ENCODE assay signal across 18 mouse cellular contexts in genomic region chr10:21024226-21024625, GRCm38 (mm10).
DNase-seq lines count a peak whose midpoint lies in the region; TF ChIP-seq lines count a peak whose summit lies in the region.
"Had no signal": no experiment of that assay in that cellular context is flagged by ENCODE, and none has a peak within 500 bp of the region (broad histone marks: within the 10 kb centered on the region; RNA-seq: fewer than 3 reads in every experiment).

No protein-coding gene starts in this region.

- no peak for DNase-seq in MEL (ENCODE audit: low read depth, low spot score)
- peak; percentile 16 for DNase-seq in retina, embryonic 14.5 days (ENCODE audit: low spot score)
- DNase-seq in retina, postnatal 7 days (ENCODE audit: low read depth, low spot score): peak; percentile 2
- no peak for DNase-seq in frontal cortex, adult 2 months (ENCODE audit: extremely low spot score in 1 of 2, low spot score in 1 of 2)
- DNase-seq in adrenal gland, postnatal 25 days: no peak
- DNase-seq: adrenal gland, adult 8-10 months; adrenal gland, postnatal 14 days; B cell, adult 2 months; cerebellum, adult 11 months; cerebellum, adult 18-20 months; cerebellum, adult 9-10 months; cerebellum, postnatal 10 days; cerebellum, postnatal 25 days had no signal

- H3K9me3 ChIP-seq in MEL (replicated peaks; ENCODE audit: insufficient read depth, low read length): no peaks in the 10 kb centered on the region
- H3K9me3 ChIP-seq: embryonic facial prominence, embryonic 10.5 days; embryonic facial prominence, embryonic 12.5 days; G1E had no signal

- H3K36me3 ChIP-seq in MEL (ENCODE audit: control insufficient read depth in 1 of 2, insufficient read depth in 2 of 2, low read length in 2 of 2): peaks cover 0 to 51% of the 10 kb centered on the region in 2 experiments; a peak in 2 of 4 replicates
- H3K36me3 ChIP-seq: embryonic facial prominence, embryonic 10.5 days; embryonic facial prominence, embryonic 12.5 days had no signal

- H3K9ac ChIP-seq in MEL (ENCODE audit: control insufficient read depth, low read depth, low read length, poor library complexity, severe bottlenecking): peak overlapping the region; percentile 14; the same call in 1 of the 2 replicates
- H3K9ac ChIP-seq: embryonic facial prominence, embryonic 12.5 days had no signal

- no peaks in the 10 kb centered on the region; the same call in 1 of the 2 replicates for H3K79me2 ChIP-seq in MEL (ENCODE audit: control insufficient read depth, insufficient read depth, low read length, poor library complexity)

- no peak for TF ChIP-seq POLR2A in MEL (IDR thresholded peaks at IDR 0.05; ENCODE audit: control insufficient read depth in 1 of 2, insufficient read depth in 1 of 2, low read depth in 1 of 2, low read length in 2 of 2, poor library complexity in 1 of 2)

- H3K4me3 ChIP-seq in MEL (ENCODE audit: control insufficient read depth in 1 of 2, insufficient read depth in 1 of 2, low read depth in 2 of 2, low read length in 2 of 2): peak overlapping the region in 1 of 2 experiments; percentile 61; a peak in 1 of 4 replicates
- H3K4me3 ChIP-seq: embryonic facial prominence, embryonic 10.5 days; embryonic facial prominence, embryonic 12.5 days had no signal

- H3K4me1 ChIP-seq in MEL (ENCODE audit: control insufficient read depth in 1 of 2, insufficient read depth in 2 of 2, low read length in 2 of 2): peaks cover 36% of the 10 kb centered on the region in 2 experiments
- H3K4me1 ChIP-seq: embryonic facial prominence, embryonic 10.5 days had no signal

- peak overlapping the region; percentile 67 for H3K27ac ChIP-seq in MEL (ENCODE audit: control insufficient read depth, low read depth, low read length)
- H3K27ac ChIP-seq: embryonic facial prominence, embryonic 10.5 days; embryonic facial prominence, embryonic 12.5 days had no signal

- TF ChIP-seq CTCF in MEL (IDR thresholded peaks at IDR 0.05 in 2 of 3, conservative IDR thresholded peaks at IDR 0.05 in 1 of 3; ENCODE audit: control insufficient read depth in 1 of 3, insufficient read depth in 1 of 3, low read depth in 2 of 3, low read length in 3 of 3, poor library complexity in 1 of 3, severe bottlenecking in 1 of 3): no peak

- no peaks in the 10 kb centered on the region for H3K27me3 ChIP-seq in MEL (ENCODE audit: control insufficient read depth in 1 of 2, insufficient read depth in 2 of 2, low read length in 2 of 2)
- H3K27me3 ChIP-seq: CH12.LX; embryonic facial prominence, embryonic 12.5 days; Patski had no signal

- TF ChIP-seq EP300 in MEL (IDR thresholded peaks at IDR 0.05; ENCODE audit: low read depth in 1 of 2, low read length in 2 of 2): no peak

- TF ChIP-seq RAD21 in MEL (IDR thresholded peaks at IDR 0.05; ENCODE audit: low read depth, low read length): no peak

TF ChIP-seq in MEL, 35 proteins besides CTCF, POLR2A, EP300 and RAD21:
- TF ChIP-seq TBP (IDR thresholded peaks at IDR 0.05; ENCODE audit: low read depth, low read length) (no peak), GATA1 (IDR thresholded peaks at IDR 0.05; ENCODE audit: low read depth, low read length) (no peak)

Comparison
In these comparisons a context has a peak if more than half of its experiments do, and no peak if none do; other contexts are left out.
1. DNase-seq: peak in retina, embryonic 14.5 days (single experiment) and retina, postnatal 7 days (single experiment); none in MEL (single experiment), frontal cortex, adult 2 months (0 of 2) and adrenal gland, postnatal 25 days (single experiment).